In the genomic region with DNA sequence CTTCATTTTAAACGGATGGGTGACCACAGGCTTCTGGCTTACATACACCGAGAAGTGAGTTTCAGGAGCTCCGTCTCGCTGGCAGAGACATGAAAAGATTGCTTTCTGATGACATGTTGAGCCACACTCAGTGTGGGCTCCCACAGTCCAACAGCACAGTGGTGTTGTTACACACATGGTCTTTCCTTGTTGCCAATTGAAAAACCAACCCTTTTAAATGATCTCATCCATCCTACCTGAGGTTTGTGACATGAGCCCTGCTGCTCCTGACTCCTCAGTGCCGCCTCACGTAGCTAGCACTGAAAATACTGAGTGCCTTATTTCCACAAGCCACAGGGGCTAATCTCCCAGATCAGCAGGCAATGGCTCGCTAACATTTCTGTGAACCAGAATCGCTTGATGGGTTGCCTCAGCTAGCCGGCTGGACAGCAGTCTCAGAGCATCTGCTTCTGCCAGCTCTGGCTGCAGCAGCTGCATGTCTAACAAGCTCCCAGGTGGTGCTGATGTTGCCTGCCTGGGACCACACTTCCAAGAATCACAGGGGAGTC, we compare ENCODE assay signal across 15 mouse cellular contexts. TPM values are rescaled to one million over a fixed set of nuclear protein-coding genes. Genes with fewer than 3 reads are reported as not detected.
DNase-seq lines count a peak whose midpoint lies in the region; ATAC-seq lines count a peak whose summit lies in the region.
"Had no signal": no experiment of that assay in that cellular context is flagged by ENCODE, and none has a peak within 500 bp of the region (broad histone marks: within the 10 kb centered on the region; RNA-seq: fewer than 3 reads in every experiment).

No protein-coding gene starts in this region.

- H3K4me3 ChIP-seq in hindbrain, embryonic 14.5 days (replicated peaks; ENCODE audit: low read length), result no peak overlapping the region
- no peak overlapping the region for H3K4me3 ChIP-seq in midbrain, embryonic 16.5 days (ENCODE audit: low read depth, low read length)
- H3K4me3 ChIP-seq: liver, embryonic 13.5 days had no signal

- peak; percentile 83 for DNase-seq in heart, adult 11 months
- no peak for DNase-seq in heart, adult 8-10 months (ENCODE audit: low spot score)
- DNase-seq in NIH3T3 (ENCODE audit: low read depth), result peak; percentile 14
- peak; percentile 36 for DNase-seq in hindbrain, embryonic 14.5 days (ENCODE audit: low spot score)
- DNase-seq in thymus, postnatal 10 days (ENCODE audit: low spot score in 2 of 2), result no peak
- no peak for DNase-seq in embryo, embryonic 9.5 days (ENCODE audit: extremely low spot score)
- no peak for DNase-seq in layer of hippocampus, adult 9-11 months
- DNase-seq: adrenal gland, postnatal 25 days; cerebellum, adult 11-12 months; kidney, postnatal 10 days; liver, embryonic 13.5 days; right cerebral cortex, adult 18-20 months had no signal

- H3K36me3 ChIP-seq in hindbrain, embryonic 14.5 days (replicated peaks; ENCODE audit: control insufficient read depth, insufficient read depth), result no peaks in the 10 kb centered on the region
- no peaks in the 10 kb centered on the region for H3K36me3 ChIP-seq in midbrain, embryonic 16.5 days (ENCODE audit: control insufficient read depth, insufficient read depth, low read length)

- ATAC-seq in hindbrain, embryonic 14.5 days (ENCODE audit: low FRiP score), result peak; percentile 58; the same call in 1 of the 2 replicates
- peak; percentile 70 for ATAC-seq in midbrain, embryonic 16.5 days
- ATAC-seq: inflammation-experienced regulatory T-cells, adult 6 months had no signal

- H3K4me1 ChIP-seq in hindbrain, embryonic 14.5 days (replicated peaks; ENCODE audit: control insufficient read depth, insufficient read depth, low read length), result peaks cover 11% of the 10 kb centered on the region
- peaks cover 6% of the 10 kb centered on the region; the same call in 1 of the 2 replicates for H3K4me1 ChIP-seq in midbrain, embryonic 16.5 days (ENCODE audit: control insufficient read depth, insufficient read depth, low read length)

- 0 out of 2 replicates have a peak overlapping the region, but pooled peaks have one; percentile 11 for H3K4me2 ChIP-seq in hindbrain, embryonic 14.5 days (replicated peaks)
- 0 out of 2 replicates have a peak overlapping the region, but pooled peaks have one; percentile 24 for H3K4me2 ChIP-seq in midbrain, embryonic 16.5 days (ENCODE audit: low read length)
- H3K4me2 ChIP-seq: liver, embryonic 13.5 days had no signal

- H3K27ac ChIP-seq in hindbrain, embryonic 14.5 days, result peak overlapping the region; percentile 39; the same call in 1 of the 2 replicates
- H3K27ac ChIP-seq in midbrain, embryonic 16.5 days (ENCODE audit: low read length), result peak overlapping the region; percentile 33; the same call in 1 of the 2 replicates
- H3K27ac ChIP-seq: liver, embryonic 13.5 days; macrophage had no signal

- peak overlapping the region; percentile 5; the same call in 1 of the 2 replicates for H3K9ac ChIP-seq in hindbrain, embryonic 14.5 days
- H3K9ac ChIP-seq in midbrain, embryonic 16.5 days (ENCODE audit: low read depth, low read length), result 0 out of 2 replicates have a peak overlapping the region, but pooled peaks have one; percentile 0
- H3K9ac ChIP-seq: liver, embryonic 13.5 days had no signal

- H3K9me3 ChIP-seq in hindbrain, embryonic 14.5 days (ENCODE audit: control insufficient read depth, low read length), result no peaks in the 10 kb centered on the region
- H3K9me3 ChIP-seq in midbrain, embryonic 16.5 days (replicated peaks; ENCODE audit: control insufficient read depth, low read length, poor library complexity, severe bottlenecking), result no peaks in the 10 kb centered on the region
- H3K9me3 ChIP-seq: liver, embryonic 13.5 days had no signal

- H3K27me3 ChIP-seq in hindbrain, embryonic 14.5 days (ENCODE audit: control insufficient read depth, insufficient read depth, low read length), result no peaks in the 10 kb centered on the region
- H3K27me3 ChIP-seq in midbrain, embryonic 16.5 days (ENCODE audit: control insufficient read depth, insufficient read depth, low read depth, low read length), result no peaks in the 10 kb centered on the region
- H3K27me3 ChIP-seq: liver, embryonic 13.5 days had no signal

- 40% methylated on average over 9 of the region's 9 CpGs for WGBS in hindbrain, embryonic 14.5 days
- 34% methylated on average over 9 of the region's 9 CpGs for WGBS in midbrain, embryonic 16.5 days

RNA-seq across cellular contexts. Expression of gene Abca1, which starts 50.2 kb away (rescaled TPM):
- total RNA-seq in heart, adult 8-10 months (2022), result 10 to 100 TPM; 13.6 to 22.8 (median 16.8) TPM
- 17.3 and 18.8 TPM in 2 replicates for polyA plus RNA-seq in hindbrain, embryonic 14.5 days (2014; fragmentation: Nextera tagmentation; extraction: Ambion mirVana)
- 9.3 and 9.9 TPM in 2 replicates for polyA plus RNA-seq in midbrain, embryonic 16.5 days (2015; fragmentation: Nextera tagmentation; extraction: Ambion mirVana)

Comparison
In these comparisons a context has a peak if more than half of its experiments do, and no peak if none do; other contexts are left out.
1. DNase-seq: peak in heart, adult 11 months (single experiment), NIH3T3 (single experiment) and hindbrain, embryonic 14.5 days (single experiment); none in heart, adult 8-10 months (single experiment), thymus, postnatal 10 days (0 of 2), embryo, embryonic 9.5 days (single experiment) and layer of hippocampus, adult 9-11 months (single experiment).